Mouse (Mus musculus) ES-Bruce4 (cell line): ENCODE measurements at regions not wholly inside any gene's neighbourhood (a gene's known extent, or its start where the extent isn't known, plus 50 kb on each side); places are given as distances from the start of the nearest gene placed in this dataset.

Experiments used
- CTCF ChIP-seq: IDR thresholded peaks from one replicate; pipeline ENCODE4 v1.8.1; 2011; ENCODE audit warnings: low read depth, low read length
- POLR2A ChIP-seq: IDR thresholded peaks from one replicate; pipeline ENCODE4 v1.8.1; 2011; ENCODE audit warnings: low read length; ENCODE audit not compliant: insufficient read depth

DNA sequence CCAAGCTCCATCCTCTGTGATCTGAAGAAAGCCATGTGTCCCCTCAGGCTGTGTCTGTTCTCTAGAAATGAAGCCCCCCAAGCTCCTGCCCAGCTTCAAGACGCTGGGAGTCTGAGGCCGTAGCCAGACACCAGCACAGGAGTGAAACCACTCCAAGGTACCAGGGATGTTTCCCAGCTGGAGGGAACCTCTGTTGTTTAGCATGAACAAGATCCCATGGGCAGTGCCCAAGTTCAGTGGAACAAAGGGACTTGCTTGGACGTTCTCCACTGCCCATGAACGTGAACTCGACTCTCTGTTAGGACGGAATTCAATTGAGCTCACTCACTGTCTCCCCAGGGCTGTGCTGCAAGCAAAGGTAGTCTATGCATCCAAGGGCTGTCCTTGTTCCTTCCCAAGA, 99.2 kb upstream of the Twist2 start:
- TF ChIP-seq CTCF (no peak), POLR2A (no peak)
